Mouse (Mus musculus) intestine, embryonic 14.5 days (tissue): ENCODE results near the gene Kcnq4. TPM values are rescaled to one million over a fixed set of nuclear protein-coding genes. Genes with fewer than 3 reads are reported as not detected.

Experiments
- ATAC-seq: fragments of 200-750 bp; cut with Nextera tagmentation; replicated peaks from 2 replicates; pipeline ENCODE4 v1.8.0; 2017; ENCODE audit warnings: low read depth, moderate number of reproducible peaks, moderate TSS enrichment, moderate library complexity; ENCODE audit not compliant: low FRiP score, low TSS enrichment
- DNase-seq: peaks from one replicate; pipeline ENCODE4 v3.0.0-alpha.2; 2018; ENCODE audit warnings: low spot score
- H3K27ac ChIP-seq: fragments of 300-500 bp; sonication (generic); 2 replicates; pipeline ENCODE4 v1.5.1; 2014; ENCODE audit warnings: low read depth, mild to moderate bottlenecking, control low read depth
- H3K27me3 ChIP-seq: fragments of 300-500 bp; sonication (generic); replicated peaks from 2 replicates; pipeline ENCODE4 v1.6.1; 2014; ENCODE audit warnings: low read length, control low read depth; ENCODE audit not compliant: control insufficient read depth, insufficient read depth
- H3K36me3 ChIP-seq: fragments of 300-500 bp; sonication (generic); 2 replicates; pipeline ENCODE4 v1.6.1; 2014; ENCODE audit warnings: low read length, control low read depth; ENCODE audit not compliant: control insufficient read depth, insufficient read depth
- H3K4me1 ChIP-seq: fragments of 300-500 bp; sonication (generic); replicated peaks from 2 replicates; pipeline ENCODE4 v1.6.1; 2014; ENCODE audit warnings: low read length, control low read depth, mixed read lengths; ENCODE audit not compliant: control insufficient read depth, insufficient read depth
- H3K4me2 ChIP-seq: fragments of 300-500 bp; sonication (generic); 2 replicates; pipeline ENCODE4 v1.6.1; 2014; ENCODE audit warnings: low read length
- H3K4me3 ChIP-seq: fragments of 300-500 bp; sonication (generic); 2 replicates; pipeline ENCODE4 v1.5.1; 2014; ENCODE audit warnings: low read depth, low read length, control low read depth, mixed read lengths
- H3K9ac ChIP-seq: fragments of 300-500 bp; sonication (generic); 2 replicates; pipeline ENCODE4 v1.6.1; 2014; ENCODE audit warnings: mild to moderate bottlenecking, low read length
- H3K9me3 ChIP-seq: fragments of 300-500 bp; sonication (generic); 2 replicates; pipeline ENCODE4 v1.6.1; 2016; ENCODE audit warnings: low read length, control low read depth; ENCODE audit not compliant: control insufficient read depth
- WGBS: fragments of 180-500 bp; shearing (Covaris S2); extraction: QIAGEN DNeasy Blood & Tissue Kit; methylation state at CpG from one replicate; pipeline ENCODE4 v1.1.7; 2014; 5-methylcytosine and 5-hydroxymethylcytosine counted together
- polyA plus RNA-seq: library from polyadenylated mRNA; unstranded; fragments of >200 nt; fragmentation: Nextera tagmentation; extraction: Ambion mirVana; gene quantifications from 2 replicates; pipeline ENCODE4 v1.2.1, GENCODE M21; 2014

Gene Kcnq4
- polyA plus RNA-seq = 2.1 and 2.7 TPM in 2 replicates

- Histone ChIP-seq H3K9me3 (no peaks in the 10 kb centered on the region), H3K4me2 (peak within 1 kb of the TSS; percentile 99), H3K4me1 (no peaks in the 10 kb centered on the region), H3K27me3 (peaks cover 55% of the 10 kb centered on the region), H3K9ac (peak within 1 kb of the TSS; percentile 40), H3K27ac (no peak within 1 kb of the TSS), H3K36me3 (no peaks in the 10 kb centered on the region), H3K4me3 (peak within 1 kb of the TSS; percentile 60)
- 2% methylated on average over 42 of the region's 42 CpGs for WGBS
- DNase-seq = peak; percentile 61
- ATAC-seq = no peak
Measured at GRCm38 (mm10) chr4:120747941-120748866, at the start of gene Kcnq4. Gene Kcnq4, minus strand, starts transcription at chr4:120748612.

DNA sequence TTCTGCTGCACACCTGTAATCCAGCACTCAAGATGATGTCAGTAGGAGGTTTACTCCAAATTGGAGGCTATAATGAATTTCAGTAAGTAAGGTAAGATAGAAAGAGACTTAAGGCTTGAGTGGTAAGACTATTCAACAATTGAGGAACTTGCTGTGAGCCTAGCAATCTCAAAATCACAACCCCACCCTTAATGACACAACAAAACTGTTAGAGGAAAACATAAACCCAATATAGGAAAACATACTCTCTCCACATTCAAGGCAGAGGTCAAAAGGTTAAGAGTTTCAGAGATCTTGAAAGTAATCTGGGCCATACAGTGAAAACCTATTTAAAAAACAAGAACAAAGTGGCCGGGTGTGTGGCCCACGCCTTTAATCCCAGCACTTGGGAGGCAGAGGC is 48.3 kb upstream of the Kcnq4 start:
- 78% methylated on average over 2 of the region's 2 CpGs for WGBS
- no peak for ATAC-seq

GRCm38 (mm10) chr4:120795646-120796045 is 47.2 kb upstream of the Kcnq4 start:
- peaks cover 11% of the 10 kb centered on the region for H3K4me1 ChIP-seq
- ATAC-seq (no peak), DNase-seq (no peak)
- no peak overlapping the region for H3K9ac ChIP-seq
- no peak overlapping the region for H3K4me2 ChIP-seq
- no peak overlapping the region for H3K4me3 ChIP-seq
- WGBS = 61% methylated on average over 1 of the region's 1 CpGs
- H3K27ac ChIP-seq = no peak overlapping the region
- H3K36me3 ChIP-seq = 0 out of 2 replicates have a peak, but pooled peaks cover 4% of the 10 kb centered on the region
- no peaks in the 10 kb centered on the region for H3K27me3 ChIP-seq
- H3K9me3 ChIP-seq = no peaks in the 10 kb centered on the region

More for the DNA sequence above, 48.3 kb upstream of the Kcnq4 start:
- no peaks in the 10 kb centered on the region for H3K36me3 ChIP-seq
- H3K9me3 ChIP-seq = no peaks in the 10 kb centered on the region
- no peak overlapping the region for H3K9ac ChIP-seq
- no peak overlapping the region for H3K4me2 ChIP-seq
- peaks cover 16% of the 10 kb centered on the region for H3K4me1 ChIP-seq
- H3K4me3 ChIP-seq = no peak overlapping the region
- H3K27ac ChIP-seq = no peak overlapping the region
- H3K27me3 ChIP-seq = no peaks in the 10 kb centered on the region
- no peak for DNase-seq

DNA sequence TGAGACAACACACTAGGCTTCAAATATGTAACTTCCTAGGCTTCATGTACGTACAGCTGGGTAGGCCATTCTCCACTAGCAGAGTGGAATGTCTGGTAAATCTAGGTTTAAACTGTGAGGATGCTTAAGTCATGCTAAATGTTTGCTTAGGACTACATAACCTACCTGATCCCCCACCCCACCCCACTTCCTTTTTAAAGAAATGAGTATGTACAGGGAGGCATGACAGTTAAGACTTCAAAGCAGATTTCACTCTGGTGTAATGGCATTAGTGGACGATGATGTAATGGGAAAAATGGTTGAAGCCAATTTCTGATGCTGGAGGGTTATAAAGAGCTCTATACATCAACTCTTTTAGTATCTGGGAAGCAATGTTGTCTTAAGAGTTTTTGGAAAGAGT is 44.5 kb upstream of the Kcnq4 start:
- WGBS = 77% methylated on average over 2 of the region's 2 CpGs

GRCm38 (mm10) chr4:120790027-120790426 is 41.6 kb upstream of the Kcnq4 start:
- Histone ChIP-seq H3K4me3 (no peak overlapping the region), H3K27me3 (no peaks in the 10 kb centered on the region), H3K9me3 (no peaks in the 10 kb centered on the region), H3K27ac (no peak overlapping the region), H3K9ac (no peak overlapping the region), H3K36me3 (peaks cover 54% of the 10 kb centered on the region), H3K4me1 (no peaks in the 10 kb centered on the region; the same call in 1 of the 2 replicates), H3K4me2 (no peak overlapping the region)
- ATAC-seq (no peak), DNase-seq (no peak)
- WGBS = 96% methylated on average over 4 of the region's 4 CpGs

More for the DNA sequence above, 44.5 kb upstream of the Kcnq4 start:
- Histone ChIP-seq H3K4me2 (no peak overlapping the region), H3K9ac (no peak overlapping the region), H3K27me3 (no peaks in the 10 kb centered on the region), H3K36me3 (peaks cover 29% of the 10 kb centered on the region), H3K27ac (no peak overlapping the region), H3K9me3 (no peaks in the 10 kb centered on the region), H3K4me1 (peaks cover 6% of the 10 kb centered on the region), H3K4me3 (no peak overlapping the region)
- ATAC-seq (no peak), DNase-seq (no peak)

DNA sequence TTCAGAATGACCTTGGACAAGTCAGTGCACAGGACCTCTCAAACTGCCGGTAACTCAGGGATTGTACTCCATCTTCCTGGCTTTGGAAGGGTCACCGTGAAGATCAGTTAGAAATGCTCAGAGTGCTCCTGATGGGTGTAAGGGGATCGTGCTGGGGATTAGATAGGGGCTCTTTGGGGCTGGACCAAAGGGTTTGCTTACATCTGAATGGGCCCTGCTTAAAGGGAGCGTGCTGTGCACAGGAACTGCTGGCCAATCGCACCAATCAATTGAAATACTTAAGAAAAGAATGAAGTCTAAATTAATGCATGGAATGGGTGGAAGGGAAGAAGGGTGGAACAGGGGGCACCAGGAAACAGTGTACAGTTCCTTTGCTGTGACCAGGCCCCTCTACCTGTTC is 7.4 kb upstream of the Kcnq4 start:
- Histone ChIP-seq H3K4me1 (no peaks in the 10 kb centered on the region), H3K36me3 (peaks cover 38% of the 10 kb centered on the region), H3K27ac (no peak overlapping the region), H3K9me3 (no peaks in the 10 kb centered on the region), H3K4me3 (no peak overlapping the region), H3K27me3 (peaks cover 7% of the 10 kb centered on the region; the same call in 1 of the 2 replicates), H3K4me2 (no peak overlapping the region), H3K9ac (no peak overlapping the region)
- ATAC-seq (no peak), DNase-seq (no peak)
- 64% methylated on average over 5 of the region's 5 CpGs for WGBS

DNA sequence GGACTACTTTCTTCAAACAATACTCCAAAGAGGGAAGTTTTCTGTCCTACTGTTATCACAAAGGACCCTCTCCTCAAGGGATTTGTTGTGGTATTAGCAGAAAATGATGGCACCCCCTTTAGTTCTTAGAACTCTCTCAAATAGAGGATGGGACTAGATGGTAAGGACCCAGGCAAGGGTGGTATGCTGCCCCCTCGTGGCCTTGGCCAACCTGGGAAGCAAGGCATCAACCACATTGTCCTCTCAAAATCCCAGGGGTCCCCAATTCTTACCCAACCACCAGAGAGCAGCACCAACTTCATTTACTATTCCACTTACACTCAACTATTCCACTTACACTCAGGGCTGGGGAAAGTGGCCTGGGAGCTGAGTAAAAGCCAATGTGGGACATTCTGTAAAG is 6.9 kb upstream of the Kcnq4 start:
- H3K27ac ChIP-seq = no peak overlapping the region
- WGBS = 0% methylated on average over 1 of the region's 1 CpGs

DNA sequence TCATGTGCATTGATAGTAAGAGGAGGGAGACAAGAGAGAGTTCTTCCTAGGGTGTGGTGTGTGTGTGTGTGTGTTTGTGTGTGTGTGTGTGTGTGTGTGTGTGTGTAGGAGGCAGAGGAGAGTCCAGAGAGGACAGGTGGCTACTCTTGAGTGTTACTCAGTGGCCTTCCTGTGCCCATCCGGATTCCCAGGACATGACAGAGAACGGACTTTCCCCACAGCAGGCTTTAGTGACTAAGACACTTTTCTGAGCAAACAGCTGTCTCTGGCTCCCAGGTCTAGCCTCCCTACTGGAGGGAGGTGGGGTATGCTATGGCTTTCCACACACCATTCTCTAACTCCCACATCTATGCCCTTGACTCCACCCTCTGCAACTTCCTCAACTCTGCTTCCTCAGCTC is 1.2 kb upstream of the Kcnq4 start:
- Histone ChIP-seq H3K4me1 (no peaks in the 10 kb centered on the region), H3K27ac (no peak overlapping the region), H3K9me3 (no peaks in the 10 kb centered on the region), H3K4me2 (no peak overlapping the region), H3K27me3 (peaks cover 55% of the 10 kb centered on the region), H3K36me3 (no peaks in the 10 kb centered on the region), H3K4me3 (no peak overlapping the region), H3K9ac (no peak overlapping the region)
- no peak for DNase-seq
- 48% methylated on average over 2 of the region's 2 CpGs for WGBS
- no peak for ATAC-seq

More for the DNA sequence above, 6.9 kb upstream of the Kcnq4 start:
- ATAC-seq = peak; percentile 52; the same call in 1 of the 2 replicates
- Histone ChIP-seq H3K36me3 (peaks cover 33% of the 10 kb centered on the region), H3K4me3 (no peak overlapping the region), H3K9me3 (no peaks in the 10 kb centered on the region), H3K4me2 (no peak overlapping the region), H3K9ac (no peak overlapping the region), H3K4me1 (no peaks in the 10 kb centered on the region), H3K27me3 (peaks cover 10% of the 10 kb centered on the region)
- peak; percentile 84 for DNase-seq
